Mouse (Mus musculus): ENCODE results near the gene Ppy. TPM values are rescaled to one million over a fixed set of nuclear protein-coding genes. Genes with fewer than 3 reads are reported as not detected.

Ppy gene
- 0.28 TPM in 1 of 2 replicates, not detected in the other for polyA plus RNA-seq (2015; fragmentation: Nextera tagmentation; extraction: Ambion mirVana)

DNA sequence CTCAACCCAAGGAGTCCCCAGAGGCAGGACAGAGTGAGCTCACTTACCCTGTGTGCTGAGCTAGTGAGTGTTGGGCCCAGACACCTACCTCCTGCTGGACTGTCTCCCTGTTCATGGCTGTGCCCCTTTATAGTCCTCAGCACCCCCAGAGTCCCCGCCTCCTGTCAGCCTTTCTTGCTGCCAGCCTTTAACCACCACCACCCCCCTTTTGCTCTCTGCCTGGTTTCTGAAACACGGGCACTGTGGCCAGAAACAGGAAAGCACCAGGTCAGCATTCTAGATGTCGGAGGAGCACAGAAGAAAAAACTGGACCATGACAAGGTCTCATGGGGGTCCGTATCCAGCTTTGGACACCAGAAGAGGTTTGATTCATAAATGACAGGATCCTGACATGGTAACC, at the start of gene Ppy:
Gene Ppy (minus strand): TSS at position 101 of the 400 bp plus-strand sequence.

DNA sequence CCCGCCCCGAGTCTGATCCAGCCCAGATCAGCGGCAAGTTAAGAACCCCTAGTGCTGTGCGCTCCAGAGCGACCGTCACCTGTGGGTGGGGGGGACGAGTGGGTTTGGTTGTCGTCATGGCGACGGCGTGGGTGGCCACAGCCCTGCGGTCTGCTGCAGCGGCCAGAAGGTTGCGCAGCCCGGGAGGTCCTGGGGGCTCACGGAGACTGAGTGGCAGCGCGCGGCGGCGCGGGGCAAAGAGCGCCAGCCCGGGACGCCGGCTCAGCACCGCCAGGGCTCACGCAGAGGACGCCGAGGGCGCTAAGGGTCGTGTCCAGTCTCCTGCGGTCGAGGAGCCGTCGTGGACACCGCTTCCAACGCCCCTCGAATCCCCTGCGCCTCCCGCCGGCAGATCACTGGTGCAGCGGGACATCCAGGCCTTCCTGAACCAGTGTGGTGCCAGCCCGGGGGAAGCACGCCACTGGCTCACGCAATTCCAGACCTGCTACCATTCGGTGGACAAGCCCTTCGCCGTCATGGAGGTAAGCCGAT, 44.4 kb upstream of the Ppy start, which contains the start of gene Nags:
Gene Nags (plus strand): TSS at position 43 of the 531 bp plus-strand sequence.

DNA sequence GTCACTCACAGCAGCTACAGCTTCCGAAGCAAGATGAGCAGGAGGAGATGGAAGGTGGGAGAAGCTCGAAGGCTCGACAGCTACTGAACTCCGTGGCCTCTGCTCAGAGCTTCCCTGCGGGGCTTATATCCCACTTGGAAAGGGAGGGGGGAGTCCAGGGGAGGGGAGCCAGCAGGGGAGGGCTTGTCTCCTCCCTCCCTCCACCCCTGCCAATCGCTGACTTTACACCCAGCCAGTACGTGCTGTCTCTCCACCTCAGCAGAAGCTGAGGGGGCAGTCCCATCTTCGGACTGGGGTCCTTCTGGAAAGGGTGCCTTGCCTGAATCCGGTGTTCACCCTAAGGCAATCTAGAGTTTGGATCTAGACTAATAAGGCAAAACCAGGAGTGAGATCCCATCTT, 6.6 kb upstream of the Ppy start, which contains the start of gene Pyy:
Gene Pyy (minus strand): TSS at position 101 of the 400 bp plus-strand sequence.

DNA sequence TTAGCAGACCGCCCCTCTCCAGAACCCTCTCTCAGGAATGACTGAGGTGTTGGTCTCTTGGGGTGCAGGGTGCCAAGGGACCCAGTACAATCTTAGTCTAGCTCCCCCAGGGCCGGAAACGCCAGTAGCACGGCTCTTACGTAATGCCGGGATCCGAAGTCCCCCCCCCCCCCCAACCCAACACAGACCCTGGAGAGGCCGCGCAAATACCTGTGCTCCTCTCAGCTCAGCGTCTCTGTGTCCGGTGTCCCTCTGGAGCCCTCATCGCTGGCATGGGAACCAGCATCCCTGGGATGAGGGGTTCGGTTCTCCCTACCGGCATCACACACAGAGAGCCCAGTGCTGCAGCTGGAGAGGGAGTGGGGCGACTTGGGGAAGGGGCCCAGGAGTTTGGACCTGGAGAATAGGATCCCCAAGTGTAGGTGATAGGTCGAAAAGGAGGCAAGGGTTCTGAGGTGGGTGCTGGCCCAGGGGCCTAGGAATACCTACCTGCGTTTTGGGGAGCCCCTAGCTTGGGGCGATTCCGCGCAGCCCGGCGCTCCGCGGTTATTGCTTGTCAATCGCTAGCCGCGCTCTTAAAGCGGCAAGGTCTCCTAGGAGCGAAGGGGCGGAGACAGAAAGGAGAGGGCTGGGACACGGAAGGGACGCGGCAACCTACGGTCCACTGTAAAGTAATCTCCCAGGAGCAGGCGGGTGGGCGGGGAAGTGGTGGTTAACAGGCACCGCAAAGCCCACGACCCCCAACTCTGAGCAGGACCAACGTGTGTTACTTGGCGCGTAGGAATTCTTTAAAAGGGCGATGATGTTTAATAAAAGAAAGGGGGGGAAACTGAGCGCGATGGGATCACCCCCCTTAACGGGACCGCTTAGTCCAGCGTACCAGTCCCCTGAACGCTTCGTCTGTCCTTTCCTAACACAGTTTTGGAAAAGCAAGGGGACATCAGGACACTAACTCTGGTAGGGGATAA, 12.9 kb downstream of the Ppy start, which contains the start of gene Mpp2:
Gene Mpp2 (minus strand): TSS at position 585 of the 968 bp plus-strand sequence.

Other genes starting within 250 kb of the Ppy start
- 3.7 and 6.3 TPM in 2 replicates for gene Meox1, start 206.9 kb downstream of the Ppy start, polyA plus RNA-seq (2015; fragmentation: Nextera tagmentation; extraction: Ambion mirVana)
- gene Sost, start 134.3 kb downstream of the Ppy start, polyA plus RNA-seq (2015; fragmentation: Nextera tagmentation; extraction: Ambion mirVana): 0.16 and 0.17 TPM in 2 replicates
- gene Cfap97d1, start 117.0 kb downstream of the Ppy start, polyA plus RNA-seq (2015; fragmentation: Nextera tagmentation; extraction: Ambion mirVana): not detected in 2 replicates
- gene Dusp3, start 114.3 kb downstream of the Ppy start, polyA plus RNA-seq (2015; fragmentation: Nextera tagmentation; extraction: Ambion mirVana): 31.6 and 37.9 TPM in 2 replicates
- 12.3 and 13.8 TPM in 2 replicates for gene Mpp3, start 72.9 kb downstream of the Ppy start, polyA plus RNA-seq (2015; fragmentation: Nextera tagmentation; extraction: Ambion mirVana)
- 3.1 and 5.1 TPM in 2 replicates for gene Cd300lg, start 59.8 kb downstream of the Ppy start, polyA plus RNA-seq (2015; fragmentation: Nextera tagmentation; extraction: Ambion mirVana)
- gene Mpp2, start 12.8 kb downstream of the Ppy start, polyA plus RNA-seq (2015; fragmentation: Nextera tagmentation; extraction: Ambion mirVana): 5.0 and 6.1 TPM in 2 replicates
- gene Pyy, start 6.5 kb upstream of the Ppy start, polyA plus RNA-seq (2015; fragmentation: Nextera tagmentation; extraction: Ambion mirVana): 0.33 and 0.37 TPM in 2 replicates
- 0.43 and 0.77 TPM in 2 replicates for gene Nags, start 44.2 kb upstream of the Ppy start, polyA plus RNA-seq (2015; fragmentation: Nextera tagmentation; extraction: Ambion mirVana)
- gene Tmem101, start 55.1 kb upstream of the Ppy start, polyA plus RNA-seq (2015; fragmentation: Nextera tagmentation; extraction: Ambion mirVana): 16.8 and 23.9 TPM in 2 replicates
- gene Lsm12, start 84.0 kb upstream of the Ppy start, polyA plus RNA-seq (2015; fragmentation: Nextera tagmentation; extraction: Ambion mirVana): 68.2 and 91.7 TPM in 2 replicates
- 28.6 and 70.2 TPM in 2 replicates for gene G6pc3, start 88.3 kb upstream of the Ppy start, polyA plus RNA-seq (2015; fragmentation: Nextera tagmentation; extraction: Ambion mirVana)
- 54.3 and 58.9 TPM in 2 replicates for gene Hdac5, start 128.8 kb upstream of the Ppy start, polyA plus RNA-seq (2015; fragmentation: Nextera tagmentation; extraction: Ambion mirVana)
- gene BC030867, start 147.6 kb upstream of the Ppy start, polyA plus RNA-seq (2015; fragmentation: Nextera tagmentation; extraction: Ambion mirVana): 2.7 and 3.6 TPM in 2 replicates
- gene Asb16, start 167.4 kb upstream of the Ppy start, polyA plus RNA-seq (2015; fragmentation: Nextera tagmentation; extraction: Ambion mirVana): 0.04 TPM in 1 of 2 replicates, not detected in the other
- gene Tmub2, start 183.6 kb upstream of the Ppy start, polyA plus RNA-seq (2015; fragmentation: Nextera tagmentation; extraction: Ambion mirVana): 41.2 and 54.1 TPM in 2 replicates
- gene Atxn7l3, start 195.3 kb upstream of the Ppy start, polyA plus RNA-seq (2015; fragmentation: Nextera tagmentation; extraction: Ambion mirVana): 7.6 and 8.0 TPM in 2 replicates
- gene Ubtf, start 218.4 kb upstream of the Ppy start, polyA plus RNA-seq (2015; fragmentation: Nextera tagmentation; extraction: Ambion mirVana): 51.6 and 62.7 TPM in 2 replicates